Mouse (Mus musculus) ES-Bruce4 (cell line): ENCODE measurements at regions not wholly inside any gene's neighbourhood (a gene's known extent, or its start where the extent isn't known, plus 50 kb on each side); places are given as distances from the start of the nearest gene placed in this dataset.

Experiments
- H3K27ac ChIP-seq: 2 replicates; pipeline ENCODE4 v1.5.1; 2012; ENCODE audit warnings: low read length, inconsistent platforms; ENCODE audit not compliant: insufficient read depth
- H3K27me3 ChIP-seq: 2 replicates; pipeline ENCODE4 v1.6.1; 2012; ENCODE audit warnings: mild to moderate bottlenecking, low read length, inconsistent platforms; ENCODE audit not compliant: control insufficient read depth, poor library complexity, insufficient read depth, severe bottlenecking
- H3K36me3 ChIP-seq: 2 replicates; pipeline ENCODE4 v1.6.1; 2012; ENCODE audit warnings: inconsistent platforms, mild to moderate bottlenecking, low read length, moderate library complexity; ENCODE audit not compliant: control insufficient read depth, poor library complexity, insufficient read depth, severe bottlenecking
- H3K4me1 ChIP-seq: one replicate; pipeline ENCODE4 v1.8.1; 2011; ENCODE audit warnings: low read length; ENCODE audit not compliant: control insufficient read depth, insufficient read depth
- H3K4me3 ChIP-seq: 2 replicates; pipeline ENCODE4 v1.5.1; 2011; ENCODE audit warnings: low read depth, mild to moderate bottlenecking, low read length
- H3K9ac ChIP-seq: 2 replicates; pipeline ENCODE4 v1.6.1; 2012; ENCODE audit warnings: low read depth, mild to moderate bottlenecking, inconsistent platforms; ENCODE audit not compliant: poor library complexity, severe bottlenecking
- H3K9me3 ChIP-seq: replicated peaks from 2 replicates; pipeline ENCODE4 v1.6.1; 2012; ENCODE audit warnings: mild to moderate bottlenecking, low read length, inconsistent platforms; ENCODE audit not compliant: control insufficient read depth, poor library complexity, insufficient read depth, severe bottlenecking
- CTCF ChIP-seq: IDR thresholded peaks from one replicate; pipeline ENCODE4 v1.8.1; 2011; ENCODE audit warnings: low read depth, low read length
- EP300 ChIP-seq: IDR thresholded peaks from 2 replicates; pipeline ENCODE4 v1.6.1; 2011; ENCODE audit warnings: low read depth, low read length; ENCODE audit not compliant: insufficient read depth
- POLR2A ChIP-seq: IDR thresholded peaks from one replicate; pipeline ENCODE4 v1.8.1; 2011; ENCODE audit warnings: low read length; ENCODE audit not compliant: insufficient read depth

- Histone ChIP-seq H3K4me3 (no peak overlapping the region), H3K9me3 (no peaks in the 10 kb centered on the region), H3K27ac (no peak overlapping the region)
These were observed 216.3 kb downstream of the Ets1 start for GRCm38 (mm10) chr9:32852282-32852681.

GRCm38 (mm10) chr9:32863286-32863685, 227.3 kb downstream of the Ets1 start:
- Histone ChIP-seq H3K9me3 (no peaks in the 10 kb centered on the region), H3K27ac (no peak overlapping the region), H3K36me3 (no peaks in the 10 kb centered on the region), H3K9ac (no peak overlapping the region), H3K4me3 (no peak overlapping the region), H3K27me3 (no peaks in the 10 kb centered on the region), H3K4me1 (no peaks in the 10 kb centered on the region)
- TF ChIP-seq CTCF (no peak), POLR2A (no peak), EP300 (no peak)

More at GRCm38 (mm10) chr9:32852282-32852681, 216.3 kb downstream of the Ets1 start:
- H3K27me3 ChIP-seq = no peaks in the 10 kb centered on the region; the same call in 1 of the 2 replicates
- H3K36me3 ChIP-seq = no peaks in the 10 kb centered on the region
- no peak overlapping the region for H3K9ac ChIP-seq
- TF ChIP-seq EP300 = no peak
- TF ChIP-seq POLR2A = no peak
- no peak for TF ChIP-seq CTCF
- H3K4me1 ChIP-seq = no peaks in the 10 kb centered on the region

- Histone ChIP-seq H3K9ac (no peak overlapping the region), H3K36me3 (no peaks in the 10 kb centered on the region), H3K4me1 (no peaks in the 10 kb centered on the region), H3K9me3 (no peaks in the 10 kb centered on the region), H3K27ac (no peak overlapping the region), H3K4me3 (no peak overlapping the region), H3K27me3 (no peaks in the 10 kb centered on the region)
- TF ChIP-seq POLR2A (no peak), CTCF (no peak), EP300 (no peak)
These were observed 232.9 kb downstream of the Ets1 start for GRCm38 (mm10) chr9:32868936-32869335.

GRCm38 (mm10) chr9:32874306-32874875, 238.4 kb downstream of the Ets1 start:
- Histone ChIP-seq H3K9me3 (no peaks in the 10 kb centered on the region), H3K9ac (no peak overlapping the region), H3K4me3 (no peak overlapping the region), H3K36me3 (no peaks in the 10 kb centered on the region), H3K27me3 (no peaks in the 10 kb centered on the region), H3K4me1 (no peaks in the 10 kb centered on the region), H3K27ac (no peak overlapping the region)
- TF ChIP-seq POLR2A (no peak), CTCF (no peak), EP300 (no peak)

- peaks cover 7% of the 10 kb centered on the region; the same call in 1 of the 2 replicates for H3K9me3 ChIP-seq
These were observed 247.0 kb downstream of the Ets1 start for GRCm38 (mm10) chr9:32882819-32883587.

GRCm38 (mm10) chr9:32886008-32886650, 250.1 kb downstream of the Ets1 start:
- no peaks in the 10 kb centered on the region for H3K36me3 ChIP-seq
- H3K27ac ChIP-seq = no peak overlapping the region

More at GRCm38 (mm10) chr9:32882819-32883587, 247.0 kb downstream of the Ets1 start:
- TF ChIP-seq POLR2A = no peak
- TF ChIP-seq EP300 = no peak
- no peak for TF ChIP-seq CTCF
- Histone ChIP-seq H3K27me3 (no peaks in the 10 kb centered on the region), H3K4me3 (no peak overlapping the region), H3K27ac (no peak overlapping the region), H3K9ac (no peak overlapping the region), H3K36me3 (no peaks in the 10 kb centered on the region), H3K4me1 (no peaks in the 10 kb centered on the region)

More at GRCm38 (mm10) chr9:32886008-32886650, 250.1 kb downstream of the Ets1 start:
- Histone ChIP-seq H3K27me3 (no peaks in the 10 kb centered on the region), H3K4me3 (no peak overlapping the region), H3K9me3 (peaks cover 8% of the 10 kb centered on the region; the same call in 1 of the 2 replicates), H3K9ac (no peak overlapping the region), H3K4me1 (no peaks in the 10 kb centered on the region)
- TF ChIP-seq CTCF (no peak), EP300 (no peak), POLR2A (no peak)
